Mouse (Mus musculus): ENCODE data around the gene Ero1l. TPM values are rescaled to one million over a fixed set of nuclear protein-coding genes. Genes with fewer than 3 reads are reported as not detected.

Ero1l gene
- polyA plus RNA-seq, 1 experiment from 2014 or later = 55.6 TPM

DNA sequence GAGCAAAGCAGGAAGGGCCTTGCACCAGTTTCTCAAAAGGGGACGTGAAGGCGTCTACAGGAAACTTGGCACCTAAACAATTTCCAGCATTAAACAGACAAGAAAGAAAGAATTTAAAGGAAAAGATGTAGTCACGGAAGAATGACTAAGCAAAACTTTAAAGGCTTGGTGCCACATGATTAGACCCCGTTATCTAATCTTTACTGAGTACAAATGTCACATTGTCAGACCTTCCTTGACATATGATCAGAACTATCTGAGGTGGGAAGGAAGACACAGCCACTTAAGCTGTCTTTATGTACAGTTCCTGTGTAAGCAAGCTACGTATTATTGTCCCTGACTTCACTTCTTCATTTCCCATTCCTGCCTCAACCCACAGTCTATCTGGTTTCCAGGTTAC is 3.1 kb upstream of the Ero1l start:
- Histone ChIP-seq H3K36me3 (ENCODE audit: control insufficient read depth, insufficient read depth, low read length) (no peaks in the 10 kb centered on the region), H3K4me2 (replicated peaks; ENCODE audit: low read depth) (no peak overlapping the region), H3K4me1 (replicated peaks; ENCODE audit: control insufficient read depth, insufficient read depth) (no peaks in the 10 kb centered on the region), H3K27ac (replicated peaks) (no peak overlapping the region), H3K9ac (ENCODE audit: low read length) (no peak overlapping the region), H3K27me3 (ENCODE audit: control insufficient read depth, insufficient read depth, low read length) (no peaks in the 10 kb centered on the region), H3K9me3 (ENCODE audit: control insufficient read depth, low read length) (no peaks in the 10 kb centered on the region), H3K4me3 (ENCODE audit: low read depth, low read length) (no peak overlapping the region)
- TF ChIP-seq EP300 (optimal IDR thresholded peaks at IDR 0.05) (no peak), CTCF (IDR thresholded peaks at IDR 0.05; ENCODE audit: low read depth) (no peak)
- 47% methylated on average over 5 of the region's 5 CpGs for WGBS
- no peak for DNase-seq (ENCODE audit: low spot score)
- no peak for ATAC-seq (ENCODE audit: low FRiP score, low TSS enrichment)

DNA sequence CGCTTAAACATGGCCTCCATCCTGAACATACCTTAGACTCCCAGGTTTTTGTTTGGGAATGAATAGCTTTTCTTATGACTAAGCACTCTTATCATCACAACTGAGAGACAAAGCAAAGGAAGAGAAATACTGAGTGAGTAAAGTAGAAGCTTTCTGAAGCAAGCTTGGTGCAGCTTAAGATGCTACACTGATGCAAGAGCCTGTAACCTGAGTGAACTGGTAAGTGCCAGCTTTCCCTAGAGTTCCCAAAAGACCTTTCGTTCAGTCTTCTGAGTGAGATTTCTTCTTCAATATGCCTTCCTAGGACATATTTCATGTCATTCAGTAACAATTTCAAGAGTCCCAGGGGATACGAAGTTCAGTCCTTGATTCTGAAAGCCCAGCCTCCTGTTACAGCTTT is 2.5 kb upstream of the Ero1l start:
- H3K9ac ChIP-seq (ENCODE audit: low read length) = no peak overlapping the region
- no peak overlapping the region for H3K4me3 ChIP-seq (ENCODE audit: low read depth, low read length)
- ATAC-seq (ENCODE audit: low FRiP score, low TSS enrichment) = no peak
- no peaks in the 10 kb centered on the region for H3K27me3 ChIP-seq (ENCODE audit: control insufficient read depth, insufficient read depth, low read length)
- H3K36me3 ChIP-seq (ENCODE audit: control insufficient read depth, insufficient read depth, low read length) = no peaks in the 10 kb centered on the region
- 74% methylated on average over 3 of the region's 3 CpGs for WGBS
- no peaks in the 10 kb centered on the region for H3K9me3 ChIP-seq (ENCODE audit: control insufficient read depth, low read length)
- H3K27ac ChIP-seq (replicated peaks) = 0 out of 2 replicates have a peak overlapping the region, but pooled peaks have one; percentile 24
- no peak for TF ChIP-seq EP300 (optimal IDR thresholded peaks at IDR 0.05)
- TF ChIP-seq CTCF (IDR thresholded peaks at IDR 0.05; ENCODE audit: low read depth) = no peak
- no peak overlapping the region for H3K4me2 ChIP-seq (replicated peaks; ENCODE audit: low read depth)
- DNase-seq (ENCODE audit: low spot score) = no peak
- no peaks in the 10 kb centered on the region for H3K4me1 ChIP-seq (replicated peaks; ENCODE audit: control insufficient read depth, insufficient read depth)

- ATAC-seq (ENCODE audit: low FRiP score, low TSS enrichment) (no peak), DNase-seq (ENCODE audit: low spot score) (no peak)
- no peak overlapping the region for H3K4me2 ChIP-seq (replicated peaks; ENCODE audit: low read depth)
- TF ChIP-seq CTCF (IDR thresholded peaks at IDR 0.05; ENCODE audit: low read depth) (no peak), EP300 (optimal IDR thresholded peaks at IDR 0.05) (no peak)
- no peaks in the 10 kb centered on the region for H3K36me3 ChIP-seq (ENCODE audit: control insufficient read depth, insufficient read depth, low read length)
- H3K27me3 ChIP-seq (ENCODE audit: control insufficient read depth, insufficient read depth, low read length) = no peaks in the 10 kb centered on the region
- 70% methylated on average over 4 of the region's 4 CpGs for WGBS
- no peak overlapping the region for H3K9ac ChIP-seq (ENCODE audit: low read length)
- no peak overlapping the region for H3K27ac ChIP-seq (replicated peaks)
- no peak overlapping the region for H3K4me3 ChIP-seq (ENCODE audit: low read depth, low read length)
- H3K4me1 ChIP-seq (replicated peaks; ENCODE audit: control insufficient read depth, insufficient read depth) = no peaks in the 10 kb centered on the region
- H3K9me3 ChIP-seq (ENCODE audit: control insufficient read depth, low read length) = no peaks in the 10 kb centered on the region
Observed at GRCm38 (mm10) chr14:45320111-45320510, 1.5 kb upstream of the Ero1l start.

- TF ChIP-seq CTCF (IDR thresholded peaks at IDR 0.05; ENCODE audit: low read depth) = no peak
- TF ChIP-seq EP300 (optimal IDR thresholded peaks at IDR 0.05) = no peak
- Histone ChIP-seq H3K4me2 (replicated peaks; ENCODE audit: low read depth) (0 out of 2 replicates have a peak overlapping the region, but pooled peaks have one; percentile 91), H3K27ac (replicated peaks) (no peak overlapping the region), H3K9ac (ENCODE audit: low read length) (no peak overlapping the region), H3K4me3 (ENCODE audit: low read depth, low read length) (no peak overlapping the region), H3K9me3 (ENCODE audit: control insufficient read depth, low read length) (no peaks in the 10 kb centered on the region), H3K27me3 (ENCODE audit: control insufficient read depth, insufficient read depth, low read length) (no peaks in the 10 kb centered on the region), H3K36me3 (ENCODE audit: control insufficient read depth, insufficient read depth, low read length) (no peaks in the 10 kb centered on the region), H3K4me1 (replicated peaks; ENCODE audit: control insufficient read depth, insufficient read depth) (no peaks in the 10 kb centered on the region)
- 46% methylated on average over 3 of the region's 3 CpGs for WGBS
- DNase-seq (ENCODE audit: low spot score) = no peak
- peak; percentile 33; the same call in 1 of the 2 replicates for ATAC-seq (ENCODE audit: low FRiP score, low TSS enrichment)
Observed at GRCm38 (mm10) chr14:45319237-45319610, 653 bp upstream of the Ero1l start.

DNA sequence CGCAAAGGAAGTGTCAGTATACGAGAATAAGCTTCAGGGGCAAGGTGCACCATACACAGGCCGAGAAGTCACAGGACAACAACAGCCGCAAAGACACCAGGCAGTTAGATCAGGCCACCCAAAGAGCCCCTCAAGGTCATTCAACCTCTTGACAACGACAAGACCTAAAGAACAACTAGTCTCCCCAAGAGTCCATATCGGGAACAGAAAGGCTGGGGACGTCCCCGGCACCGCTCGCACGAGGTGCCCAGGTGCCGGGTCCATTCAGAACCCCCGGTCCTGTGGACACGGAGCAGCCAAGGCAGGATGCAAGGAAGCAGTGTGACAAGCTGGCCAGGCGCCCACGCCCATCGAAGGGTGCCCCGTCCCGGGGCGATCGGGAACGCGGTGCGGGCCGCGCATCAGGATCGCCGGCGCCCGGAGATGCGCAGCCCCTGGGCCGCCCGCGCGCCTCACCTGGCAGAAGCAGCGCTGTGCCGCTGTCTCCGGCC is 605 bp downstream of the Ero1l start:
- peak overlapping the region; percentile 91 for H3K9ac ChIP-seq (ENCODE audit: low read length)
- WGBS = under 1% methylated on average over 38 of the region's 38 CpGs
- TF ChIP-seq CTCF (IDR thresholded peaks at IDR 0.05; ENCODE audit: low read depth) = no peak
- no peak for TF ChIP-seq EP300 (optimal IDR thresholded peaks at IDR 0.05)
- DNase-seq (ENCODE audit: low spot score) (no peak), ATAC-seq (ENCODE audit: low FRiP score, low TSS enrichment) (peak; percentile 1; the same call in 1 of the 2 replicates)
- peak overlapping the region; percentile 93 for H3K4me3 ChIP-seq (ENCODE audit: low read depth, low read length)
- H3K27ac ChIP-seq (replicated peaks) = peak overlapping the region; percentile 95
- H3K9me3 ChIP-seq (ENCODE audit: control insufficient read depth, low read length) = no peaks in the 10 kb centered on the region
- no peaks in the 10 kb centered on the region for H3K36me3 ChIP-seq (ENCODE audit: control insufficient read depth, insufficient read depth, low read length)
- H3K4me2 ChIP-seq (replicated peaks; ENCODE audit: low read depth) = peak overlapping the region; percentile 91
- H3K4me1 ChIP-seq (replicated peaks; ENCODE audit: control insufficient read depth, insufficient read depth) = no peaks in the 10 kb centered on the region
- H3K27me3 ChIP-seq (ENCODE audit: control insufficient read depth, insufficient read depth, low read length) = no peaks in the 10 kb centered on the region

- Histone ChIP-seq H3K4me1 (replicated peaks; ENCODE audit: control insufficient read depth, insufficient read depth) (no peaks in the 10 kb centered on the region), H3K36me3 (ENCODE audit: control insufficient read depth, insufficient read depth, low read length) (no peaks in the 10 kb centered on the region), H3K4me2 (replicated peaks; ENCODE audit: low read depth) (peak overlapping the region; percentile 91), H3K27me3 (ENCODE audit: control insufficient read depth, insufficient read depth, low read length) (no peaks in the 10 kb centered on the region), H3K9ac (ENCODE audit: low read length) (peak overlapping the region; percentile 91; the same call in 1 of the 2 replicates), H3K4me3 (ENCODE audit: low read depth, low read length) (peak overlapping the region; percentile 93; the same call in 1 of the 2 replicates), H3K9me3 (ENCODE audit: control insufficient read depth, low read length) (no peaks in the 10 kb centered on the region), H3K27ac (replicated peaks) (no peak overlapping the region)
- ATAC-seq (ENCODE audit: low FRiP score, low TSS enrichment) (no peak), DNase-seq (ENCODE audit: low spot score) (no peak)
- WGBS = 69% methylated on average over 5 of the region's 5 CpGs
- no peak for TF ChIP-seq EP300 (optimal IDR thresholded peaks at IDR 0.05)
- TF ChIP-seq CTCF (IDR thresholded peaks at IDR 0.05; ENCODE audit: low read depth) = no peak
Observed at GRCm38 (mm10) chr14:45316927-45317326, 1.6 kb downstream of the Ero1l start.
